Comparison of ENCODE assay signal across 13 mouse cellular contexts in the genomic region with DNA sequence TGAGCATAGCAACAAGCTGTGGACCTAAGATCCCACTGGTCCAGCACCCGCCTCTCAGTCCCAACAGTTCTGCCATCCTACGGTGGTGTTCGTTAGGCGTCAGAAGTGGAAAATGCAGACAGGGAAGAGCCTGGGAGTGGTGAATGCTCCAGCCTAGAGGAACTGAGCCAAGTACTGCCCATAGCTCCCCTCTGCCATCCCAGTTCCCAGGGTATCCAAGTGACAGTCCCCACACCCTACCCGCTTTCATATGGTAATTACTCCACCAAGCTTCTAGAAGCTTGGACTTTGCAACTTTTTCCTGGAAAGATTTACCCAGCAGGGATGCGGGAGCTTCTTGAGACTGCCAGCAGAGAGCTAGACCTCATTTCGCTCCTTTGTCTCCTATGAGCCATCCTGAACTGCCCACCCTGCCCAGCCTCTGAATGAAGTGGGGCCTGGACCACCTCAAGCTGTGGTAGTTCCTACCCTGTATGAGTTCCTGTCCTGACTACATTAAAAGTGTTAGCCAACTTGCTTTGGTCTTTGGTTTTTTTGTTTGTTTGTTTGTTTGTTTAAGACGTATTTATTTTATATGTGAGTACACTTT.
DNase-seq lines count a peak whose midpoint lies in the region; ATAC-seq lines count a peak whose summit lies in the region.
"Had no signal": no experiment of that assay in that cellular context is flagged by ENCODE, and none has a peak within 500 bp of the region (broad histone marks: within the 10 kb centered on the region; RNA-seq: fewer than 3 reads in every experiment).

No protein-coding gene starts in this region.

- no peak overlapping the region for H3K27ac ChIP-seq in kidney, embryonic 16.5 days (ENCODE audit: low read length)
- peak overlapping the region; percentile 67 for H3K27ac ChIP-seq in forebrain, embryonic 10.5 days
- peak overlapping the region; percentile 73 for H3K27ac ChIP-seq in hindbrain, embryonic 16.5 days (ENCODE audit: low read depth, low read length)
- H3K27ac ChIP-seq in neural tube, embryonic 12.5 days: no peak overlapping the region
- no peak overlapping the region for H3K27ac ChIP-seq in heart, embryonic 11.5 days (ENCODE audit: low read depth, low read length)
- H3K27ac ChIP-seq: embryonic facial prominence, embryonic 13.5 days; limb, embryonic 13.5 days had no signal

- intact Hi-C loops in heart, postnatal 36 days (cut with DNase I): no loop called here

- H3K9ac ChIP-seq in kidney, embryonic 16.5 days (replicated peaks; ENCODE audit: low read length): no peak overlapping the region
- H3K9ac ChIP-seq in hindbrain, embryonic 16.5 days (ENCODE audit: low read depth, low read length): no peak overlapping the region
- no peak overlapping the region for H3K9ac ChIP-seq in neural tube, embryonic 12.5 days
- no peak overlapping the region for H3K9ac ChIP-seq in heart, embryonic 11.5 days (ENCODE audit: low read depth, low read length)
- H3K9ac ChIP-seq: embryonic facial prominence, embryonic 13.5 days; limb, embryonic 13.5 days had no signal

- no peak for ATAC-seq in kidney, embryonic 16.5 days (ENCODE audit: low FRiP score, low TSS enrichment)
- peak; percentile 88 for ATAC-seq in hindbrain, embryonic 16.5 days
- ATAC-seq in neural tube, embryonic 12.5 days (ENCODE audit: low FRiP score, low read depth): peak; percentile 60
- ATAC-seq in heart, embryonic 11.5 days (replicated peaks; ENCODE audit: insufficient number of reproducible peaks, low FRiP score, low TSS enrichment): no peak

- DNase-seq in kidney, adult 9 months: peak; percentile 32
- no peak for DNase-seq in forebrain, embryonic 10.5 days (ENCODE audit: extremely low spot score, low spot score)
- DNase-seq in spleen, postnatal 14 days (ENCODE audit: low spot score in 2 of 2): no peak
- DNase-seq in heart, postnatal 36 days: no peak
- DNase-seq: gastrocnemius, postnatal 10 days; lung, postnatal 14 days; right cerebral cortex, adult 18-20 months had no signal

- no peaks in the 10 kb centered on the region for H3K9me3 ChIP-seq in kidney, embryonic 16.5 days (ENCODE audit: low read length)
- no peaks in the 10 kb centered on the region for H3K9me3 ChIP-seq in forebrain, embryonic 10.5 days
- no peaks in the 10 kb centered on the region for H3K9me3 ChIP-seq in hindbrain, embryonic 16.5 days (ENCODE audit: control insufficient read depth, low read length)
- no peaks in the 10 kb centered on the region for H3K9me3 ChIP-seq in neural tube, embryonic 12.5 days
- no peaks in the 10 kb centered on the region for H3K9me3 ChIP-seq in heart, embryonic 11.5 days (replicated peaks; ENCODE audit: control insufficient read depth, low read length)
- H3K9me3 ChIP-seq: embryonic facial prominence, embryonic 13.5 days; limb, embryonic 13.5 days had no signal

- H3K4me3 ChIP-seq in kidney, embryonic 16.5 days (ENCODE audit: low read length): no peak overlapping the region
- no peak overlapping the region for H3K4me3 ChIP-seq in forebrain, embryonic 10.5 days
- no peak overlapping the region for H3K4me3 ChIP-seq in hindbrain, embryonic 16.5 days (ENCODE audit: low read length)
- no peak overlapping the region for H3K4me3 ChIP-seq in neural tube, embryonic 12.5 days
- no peak overlapping the region for H3K4me3 ChIP-seq in heart, embryonic 11.5 days (ENCODE audit: low read depth, low read length)
- H3K4me3 ChIP-seq: embryonic facial prominence, embryonic 13.5 days; limb, embryonic 13.5 days had no signal

- no peak overlapping the region for H3K4me2 ChIP-seq in kidney, embryonic 16.5 days (replicated peaks; ENCODE audit: low read depth, low read length)
- no peak overlapping the region for H3K4me2 ChIP-seq in hindbrain, embryonic 16.5 days (ENCODE audit: low read length)
- H3K4me2 ChIP-seq in neural tube, embryonic 12.5 days (replicated peaks): no peak overlapping the region
- no peak overlapping the region for H3K4me2 ChIP-seq in heart, embryonic 11.5 days
- H3K4me2 ChIP-seq: embryonic facial prominence, embryonic 13.5 days; limb, embryonic 13.5 days had no signal

- 94% methylated on average over 8 of the region's 8 CpGs for whole genome bisulfite sequencing in kidney, embryonic 16.5 days
- 63% methylated on average over 8 of the region's 8 CpGs for WGBS in forebrain, embryonic 10.5 days
- 40% methylated on average over 8 of the region's 8 CpGs for WGBS in hindbrain, embryonic 16.5 days
- WGBS in neural tube, embryonic 12.5 days: 56% methylated on average over 8 of the region's 8 CpGs
- WGBS in heart, embryonic 11.5 days (ENCODE audit: insufficient replicate concordance): 83% methylated on average over 8 of the region's 8 CpGs

- H3K36me3 ChIP-seq in kidney, embryonic 16.5 days (ENCODE audit: insufficient read depth, low read length): peaks cover 21% of the 10 kb centered on the region
- H3K36me3 ChIP-seq in forebrain, embryonic 10.5 days (replicated peaks): peaks cover 15% of the 10 kb centered on the region
- no peaks in the 10 kb centered on the region for H3K36me3 ChIP-seq in hindbrain, embryonic 16.5 days (ENCODE audit: control insufficient read depth, insufficient read depth, low read length)
- 0 out of 2 replicates have a peak, but pooled peaks cover under 1% of the 10 kb centered on the region for H3K36me3 ChIP-seq in neural tube, embryonic 12.5 days
- H3K36me3 ChIP-seq in heart, embryonic 11.5 days (ENCODE audit: control insufficient read depth, insufficient read depth, low read length): peaks cover 9% of the 10 kb centered on the region

- no peaks in the 10 kb centered on the region for H3K27me3 ChIP-seq in kidney, embryonic 16.5 days (ENCODE audit: insufficient read depth, low read length)
- H3K27me3 ChIP-seq in forebrain, embryonic 10.5 days (ENCODE audit: poor library complexity, severe bottlenecking): no peaks in the 10 kb centered on the region
- no peaks in the 10 kb centered on the region for H3K27me3 ChIP-seq in hindbrain, embryonic 16.5 days (replicated peaks; ENCODE audit: control insufficient read depth, insufficient read depth, low read length)
- H3K27me3 ChIP-seq in neural tube, embryonic 12.5 days (replicated peaks): no peaks in the 10 kb centered on the region
- no peaks in the 10 kb centered on the region for H3K27me3 ChIP-seq in heart, embryonic 11.5 days (ENCODE audit: control insufficient read depth, insufficient read depth, low read length)
- H3K27me3 ChIP-seq: embryonic facial prominence, embryonic 13.5 days; limb, embryonic 13.5 days had no signal

- peaks cover 21% of the 10 kb centered on the region for H3K4me1 ChIP-seq in kidney, embryonic 16.5 days (ENCODE audit: insufficient read depth, low read length)
- H3K4me1 ChIP-seq in forebrain, embryonic 10.5 days: peaks cover 41% of the 10 kb centered on the region
- no peaks in the 10 kb centered on the region; the same call in 1 of the 2 replicates for H3K4me1 ChIP-seq in hindbrain, embryonic 16.5 days (ENCODE audit: control insufficient read depth, insufficient read depth, low read depth, low read length)
- peaks cover 28% of the 10 kb centered on the region for H3K4me1 ChIP-seq in neural tube, embryonic 12.5 days
- H3K4me1 ChIP-seq in heart, embryonic 11.5 days (ENCODE audit: control insufficient read depth, insufficient read depth, low read length): peaks cover 10% of the 10 kb centered on the region
- H3K4me1 ChIP-seq: limb, embryonic 13.5 days had no signal

Comparison
In these comparisons a context has a peak if more than half of its experiments do, and no peak if none do; other contexts are left out.
1. ATAC-seq: peak in hindbrain, embryonic 16.5 days (single experiment) and neural tube, embryonic 12.5 days (single experiment); none in kidney, embryonic 16.5 days (single experiment) and heart, embryonic 11.5 days (single experiment).
2. H3K27ac ChIP-seq: peak in forebrain, embryonic 10.5 days (single experiment) and hindbrain, embryonic 16.5 days (single experiment); none in kidney, embryonic 16.5 days (single experiment), neural tube, embryonic 12.5 days (single experiment) and heart, embryonic 11.5 days (single experiment).